Mouse (Mus musculus) left cerebral cortex, adult 11 months (tissue): ENCODE measurements at regions not wholly inside any gene's neighbourhood (a gene's known extent, or its start where the extent isn't known, plus 50 kb on each side); places are given as distances from the start of the nearest gene placed in this dataset.

Experiments used
- DNase-seq: peaks from one replicate; pipeline ENCODE4 v3.0.0; 2022; ENCODE audit warnings: low spot score

DNA sequence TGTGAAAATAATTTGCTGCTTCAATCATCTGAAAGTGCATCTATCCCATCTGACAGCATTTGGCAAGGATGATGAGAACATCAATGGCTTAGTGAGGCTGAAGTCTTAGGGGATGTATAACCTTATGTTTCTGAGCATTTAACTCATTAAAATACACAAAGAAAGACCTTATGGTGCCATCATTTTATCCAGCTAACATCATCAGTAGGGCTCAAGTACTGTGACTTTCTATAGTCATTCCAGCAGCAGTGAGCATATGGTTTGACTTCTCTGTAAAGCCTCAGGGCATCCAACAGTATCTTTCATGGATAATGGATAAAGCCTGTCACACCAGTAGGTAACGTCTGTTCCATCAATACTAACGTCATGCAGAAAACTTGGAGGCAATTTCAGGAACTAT lies 895.0 kb upstream of the Fat3 start:
- DNase-seq, result no peak

DNA sequence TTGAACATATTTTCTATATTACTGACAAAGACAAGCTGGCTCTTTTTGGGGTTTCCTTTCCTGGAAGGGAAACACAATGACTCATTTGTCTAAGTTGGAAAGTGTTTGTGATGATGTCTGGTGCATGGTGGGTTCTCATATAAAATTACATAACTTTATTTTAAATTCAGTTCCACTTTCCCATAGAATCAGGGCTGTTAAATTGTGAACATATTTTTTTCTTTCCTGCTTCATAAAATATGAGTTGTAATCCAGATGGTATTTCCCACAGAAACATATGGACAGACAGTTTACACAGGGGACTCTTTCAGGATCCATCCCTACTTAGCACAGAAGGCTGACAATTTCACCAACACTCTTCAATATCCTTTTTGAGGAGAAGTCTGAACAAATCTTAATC lies 892.0 kb upstream of the Fat3 start:
- peak; percentile 47 for DNase-seq
